Mouse (Mus musculus) limb, embryonic 11.5 days (tissue): ENCODE data around the gene Fry. TPM values are rescaled to one million over a fixed set of nuclear protein-coding genes. Genes with fewer than 3 reads are reported as not detected.

Experiments
- ATAC-seq: fragments of 200-750 bp; cut with Nextera tagmentation; 2 replicates; pipeline ENCODE4 v1.8.0; 2017; ENCODE audit warnings: low read depth; ENCODE audit not compliant: insufficient number of reproducible peaks, low FRiP score, low TSS enrichment
- DNase-seq: peaks from one replicate; pipeline ENCODE4 v3.0.0-alpha.2; 2015; ENCODE audit warnings: low spot score
- H3K27ac ChIP-seq: fragments of 300-500 bp; sonication (generic); replicated peaks from 2 replicates; pipeline ENCODE4 v1.5.1; 2014; ENCODE audit warnings: low read depth, mild to moderate bottlenecking, low read length
- H3K27me3 ChIP-seq: fragments of 300-500 bp; sonication (generic); 2 replicates; pipeline ENCODE4 v1.6.1; 2014; ENCODE audit warnings: mild to moderate bottlenecking, low read length, mixed read lengths; ENCODE audit not compliant: control insufficient read depth, insufficient read depth
- H3K36me3 ChIP-seq: fragments of 300-500 bp; sonication (generic); 2 replicates; pipeline ENCODE4 v1.6.1; 2014; ENCODE audit warnings: mild to moderate bottlenecking, low read length, moderate library complexity, mixed read lengths; ENCODE audit not compliant: control insufficient read depth, insufficient read depth
- H3K4me1 ChIP-seq: fragments of 300-500 bp; sonication (generic); 2 replicates; pipeline ENCODE4 v1.6.1; 2014; ENCODE audit warnings: low read length, mixed read lengths; ENCODE audit not compliant: control insufficient read depth, insufficient read depth
- H3K4me2 ChIP-seq: fragments of 300-500 bp; sonication (generic); 2 replicates; pipeline ENCODE4 v1.6.1; 2014; ENCODE audit warnings: low read depth, mild to moderate bottlenecking, moderate library complexity; ENCODE audit not compliant: severe bottlenecking
- H3K4me3 ChIP-seq: fragments of 300-500 bp; sonication (generic); 2 replicates; pipeline ENCODE4 v1.5.1; 2014; ENCODE audit warnings: low read depth, low read length
- H3K9ac ChIP-seq: fragments of 300-500 bp; sonication (generic); 2 replicates; pipeline ENCODE4 v1.6.1; 2014; ENCODE audit warnings: mild to moderate bottlenecking, low read length
- H3K9me3 ChIP-seq: fragments of 300-500 bp; sonication (generic); 2 replicates; pipeline ENCODE4 v1.6.1; 2016; ENCODE audit warnings: low read length; ENCODE audit not compliant: control insufficient read depth
- WGBS: fragments of 180-500 bp; shearing (Covaris S2); extraction: QIAGEN DNeasy Blood & Tissue Kit; methylation state at CpG from one replicate; pipeline ENCODE4 v1.1.7; 2014; 5-methylcytosine and 5-hydroxymethylcytosine counted together
- polyA plus RNA-seq: library from polyadenylated mRNA; unstranded; fragments of >200 nt; fragmentation: Nextera tagmentation; extraction: Ambion mirVana; gene quantifications from 2 replicates; pipeline ENCODE4 v1.2.1, GENCODE M21; 2014

Fry gene
- polyA plus RNA-seq, 1 experiment from 2014 or later = 5.2 TPM

DNA sequence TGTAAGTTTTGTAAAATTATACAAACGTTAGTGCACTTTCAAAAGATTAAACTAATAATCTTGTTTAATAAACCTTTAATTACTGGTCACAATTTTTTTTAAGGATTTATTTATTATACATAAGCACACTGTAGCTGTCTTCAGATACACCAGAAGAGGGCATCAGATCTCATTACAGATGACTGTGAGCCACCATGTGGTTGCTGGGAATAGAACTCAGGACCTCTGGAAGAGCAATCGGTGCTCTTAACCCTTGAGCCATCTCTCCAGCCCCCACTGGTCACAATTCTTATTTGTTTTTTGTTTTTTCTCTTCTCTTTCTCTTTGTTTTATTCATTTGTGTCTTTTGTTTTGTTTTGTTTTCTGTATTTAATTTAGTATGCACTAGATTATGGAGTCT lies 406.8 kb downstream of the Fry start:
- no peak for DNase-seq
- H3K27ac ChIP-seq = no peak overlapping the region
- H3K4me3 ChIP-seq = no peak overlapping the region
- WGBS = 79% methylated on average over 2 of the region's 2 CpGs
- H3K36me3 ChIP-seq = peaks cover 3% of the 10 kb centered on the region
- ATAC-seq = no peak
- no peak overlapping the region for H3K9ac ChIP-seq
- H3K4me1 ChIP-seq = peaks cover 5% of the 10 kb centered on the region; the same call in 1 of the 2 replicates
- H3K9me3 ChIP-seq = no peaks in the 10 kb centered on the region
- H3K27me3 ChIP-seq = no peaks in the 10 kb centered on the region
- no peak overlapping the region for H3K4me2 ChIP-seq

DNA sequence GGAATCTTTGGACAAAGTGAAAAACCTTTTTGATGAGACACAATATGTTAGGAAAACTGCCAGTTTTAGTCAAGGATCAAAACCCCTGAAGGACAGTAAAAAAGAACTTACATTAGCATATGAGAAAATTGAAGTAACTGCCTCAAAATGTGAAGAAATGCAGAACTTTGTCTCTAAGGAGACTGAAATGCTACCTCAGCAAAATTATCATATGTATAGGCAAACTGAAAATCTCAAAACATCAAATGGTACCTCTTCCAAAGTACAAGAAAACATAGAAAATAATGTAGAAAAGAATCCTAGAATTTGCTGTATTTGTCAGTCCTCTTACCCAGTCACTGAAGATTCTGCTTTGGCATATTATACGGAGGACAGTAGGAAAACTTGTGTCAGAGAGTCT lies 422.9 kb downstream of the Fry start:
- 93% methylated on average over 1 of the region's 1 CpGs for WGBS
- DNase-seq (no peak), ATAC-seq (no peak)
- Histone ChIP-seq H3K27ac (no peak overlapping the region), H3K36me3 (peaks cover 16% of the 10 kb centered on the region; the same call in 1 of the 2 replicates), H3K4me2 (no peak overlapping the region), H3K9ac (no peak overlapping the region), H3K4me1 (no peaks in the 10 kb centered on the region), H3K27me3 (no peaks in the 10 kb centered on the region), H3K9me3 (no peaks in the 10 kb centered on the region; the same call in 1 of the 2 replicates), H3K4me3 (no peak overlapping the region)

DNA sequence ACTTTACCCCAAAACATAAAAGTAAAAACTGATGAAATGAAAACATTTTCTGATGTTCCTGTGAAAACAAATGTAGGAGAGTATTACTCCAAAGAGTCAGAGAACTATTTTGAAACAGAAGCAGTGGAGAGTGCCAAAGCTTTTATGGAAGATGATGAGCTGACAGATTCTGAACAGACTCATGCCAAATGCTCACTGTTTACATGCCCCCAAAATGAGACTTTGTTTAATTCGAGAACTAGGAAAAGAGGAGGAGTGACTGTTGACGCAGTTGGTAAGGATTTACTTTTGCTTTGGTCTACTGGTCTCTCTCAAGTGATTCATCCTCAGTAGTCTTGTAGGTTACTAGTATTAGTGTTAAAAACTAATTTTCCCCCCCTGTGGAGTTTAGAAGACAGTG lies 424.7 kb downstream of the Fry start:
- Histone ChIP-seq H3K9me3 (no peaks in the 10 kb centered on the region; the same call in 1 of the 2 replicates), H3K4me3 (no peak overlapping the region), H3K27ac (no peak overlapping the region), H3K27me3 (no peaks in the 10 kb centered on the region), H3K36me3 (peaks cover 12% of the 10 kb centered on the region; the same call in 1 of the 2 replicates), H3K9ac (no peak overlapping the region), H3K4me1 (no peaks in the 10 kb centered on the region), H3K4me2 (no peak overlapping the region)
- DNase-seq (no peak), ATAC-seq (no peak)
- 95% methylated on average over 2 of the region's 2 CpGs for WGBS

Other genes starting within 250 kb of the Fry start
- 1.8 and 2.0 TPM in 2 replicates for gene Rxfp2, start 100.0 kb upstream of the Fry start, polyA plus RNA-seq